Mouse (Mus musculus) midbrain, postnatal 0 days (tissue): ENCODE measurements around the gene Ntm. TPM values are rescaled to one million over a fixed set of nuclear protein-coding genes. Genes with fewer than 3 reads are reported as not detected.

Experiments
- ATAC-seq: fragments of 200-750 bp; cut with Nextera tagmentation; 2 replicates; pipeline ENCODE4 v1.8.0; 2017; ENCODE audit warnings: moderate number of reproducible peaks, mild to moderate bottlenecking, moderate TSS enrichment, moderate library complexity; ENCODE audit not compliant: low FRiP score
- DNase-seq: peaks from one replicate; pipeline ENCODE4 v3.0.0-alpha.2; 2015; ENCODE audit warnings: low spot score
- H3K27ac ChIP-seq: fragments of 300-500 bp; sonication (generic); 2 replicates; pipeline ENCODE4 v1.5.1; 2014; ENCODE audit warnings: low read depth, mild to moderate bottlenecking, low read length, mixed read lengths
- H3K27me3 ChIP-seq: fragments of 300-500 bp; sonication (generic); 2 replicates; pipeline ENCODE4 v1.6.1; 2014; ENCODE audit warnings: low read length, control low read depth, mixed read lengths; ENCODE audit not compliant: insufficient read depth
- H3K36me3 ChIP-seq: fragments of 300-500 bp; sonication (generic); 2 replicates; pipeline ENCODE4 v1.6.1; 2014; ENCODE audit warnings: low read length, control low read depth, mixed read lengths; ENCODE audit not compliant: insufficient read depth
- H3K4me1 ChIP-seq: fragments of 300-500 bp; sonication (generic); 2 replicates; pipeline ENCODE4 v1.6.1; 2014; ENCODE audit warnings: mild to moderate bottlenecking, control low read depth, antibody characterized with exemption, low read length, mixed read lengths; ENCODE audit not compliant: insufficient read depth
- H3K4me2 ChIP-seq: fragments of 300-500 bp; sonication (generic); 2 replicates; pipeline ENCODE4 v1.6.1; 2014; ENCODE audit warnings: low read depth, mild to moderate bottlenecking, low read length, mixed read lengths; ENCODE audit not compliant: poor library complexity, severe bottlenecking
- H3K4me3 ChIP-seq: fragments of 300-500 bp; sonication (generic); 2 replicates; pipeline ENCODE4 v1.5.1; 2014; ENCODE audit warnings: low read depth, mild to moderate bottlenecking, low read length, moderate library complexity
- H3K9ac ChIP-seq: fragments of 300-500 bp; sonication (generic); replicated peaks from 2 replicates; pipeline ENCODE4 v1.6.1; 2014; ENCODE audit warnings: mild to moderate bottlenecking, low read length, moderate library complexity, mixed read lengths; ENCODE audit not compliant: poor library complexity, severe bottlenecking
- H3K9me3 ChIP-seq: fragments of 300-500 bp; sonication (generic); 2 replicates; pipeline ENCODE4 v1.6.1; 2016; ENCODE audit warnings: low read length, control low read depth
- CTCF ChIP-seq: IDR thresholded peaks from 2 replicates; pipeline ENCODE4 v1.5.1; 2016; ENCODE audit warnings: antibody characterized with exemption, mild to moderate bottlenecking
- WGBS: fragments of 180-500 bp; shearing (Covaris S2); extraction: QIAGEN DNeasy Blood & Tissue Kit; methylation state at CpG from one replicate; pipeline ENCODE4 v1.1.7; 2014; 5-methylcytosine and 5-hydroxymethylcytosine counted together
- polyA plus RNA-seq: library from polyadenylated mRNA; unstranded; fragments of >200 nt; fragmentation: Nextera tagmentation; extraction: Ambion mirVana; gene quantifications from 2 replicates; pipeline ENCODE4 v1.2.1, GENCODE M21; 2015
- total RNA-seq: library from RNA; depleted of rRNA; stranded (reverse); fragments of >200 nt; gene quantifications from 2 replicates; pipeline ENCODE4 v1.2.3, GENCODE M21; 2014

Gene Ntm
- total and polyA plus RNA-seq, 2 experiments from 2014 or later, result 244 to 322 TPM

DNA sequence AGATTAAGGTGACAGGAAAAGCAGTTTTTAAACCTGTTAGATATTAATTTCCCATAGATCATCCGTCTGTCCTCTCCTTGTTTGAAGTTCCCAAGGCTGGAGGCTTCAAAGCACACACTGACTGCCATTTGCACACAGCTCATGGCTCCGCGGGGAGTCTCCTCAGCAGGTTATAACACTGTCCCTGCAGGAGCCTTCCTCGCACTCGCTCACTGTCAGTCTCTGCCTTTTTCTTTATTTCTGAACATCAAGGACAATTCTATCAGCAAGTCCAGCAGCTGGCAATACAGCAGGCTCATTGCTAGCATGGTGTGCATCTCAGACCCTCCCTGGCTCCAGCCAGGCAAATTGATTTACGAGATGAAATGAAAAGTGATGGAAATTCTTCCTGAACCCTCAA lies 485.7 kb downstream of the Ntm start:
- no peaks in the 10 kb centered on the region for H3K36me3 ChIP-seq
- no peak for TF ChIP-seq CTCF
- WGBS, result 23% methylated on average over 6 of the region's 6 CpGs
- no peaks in the 10 kb centered on the region for H3K27me3 ChIP-seq
- 0 out of 2 replicates have a peak overlapping the region, but pooled peaks have one; percentile 3 for H3K27ac ChIP-seq
- no peak overlapping the region for H3K9ac ChIP-seq
- H3K4me2 ChIP-seq, result no peak overlapping the region
- H3K4me1 ChIP-seq, result no peaks in the 10 kb centered on the region
- no peaks in the 10 kb centered on the region for H3K9me3 ChIP-seq
- ATAC-seq (no peak), DNase-seq (no peak)
- H3K4me3 ChIP-seq, result no peak overlapping the region

DNA sequence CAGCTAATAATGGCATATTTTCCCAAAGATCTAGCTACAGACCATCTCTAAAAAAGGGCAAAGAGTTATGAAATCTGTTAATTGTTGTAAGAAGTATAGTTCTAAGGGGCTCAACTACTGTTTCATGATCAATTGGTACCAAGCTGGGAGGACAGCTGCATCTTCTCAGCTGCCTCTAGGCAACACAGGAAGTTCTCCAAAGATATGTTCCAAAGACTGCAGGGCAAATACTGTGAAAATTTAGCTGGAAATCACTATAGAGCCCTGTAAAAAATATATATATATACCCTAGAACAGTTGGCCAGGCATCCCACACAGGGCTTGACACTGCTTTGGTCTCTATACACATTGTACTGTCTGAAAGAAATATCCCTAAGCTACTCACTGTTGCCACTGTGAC lies 489.5 kb downstream of the Ntm start:
- H3K36me3 ChIP-seq, result no peaks in the 10 kb centered on the region
- ATAC-seq (no peak), DNase-seq (no peak)
- H3K27me3 ChIP-seq, result no peaks in the 10 kb centered on the region
- no peak for TF ChIP-seq CTCF
- H3K9ac ChIP-seq, result no peak overlapping the region
- H3K4me3 ChIP-seq, result no peak overlapping the region
- H3K4me1 ChIP-seq, result no peaks in the 10 kb centered on the region
- no peak overlapping the region for H3K4me2 ChIP-seq
- H3K9me3 ChIP-seq, result no peaks in the 10 kb centered on the region
- H3K27ac ChIP-seq, result no peak overlapping the region

DNA sequence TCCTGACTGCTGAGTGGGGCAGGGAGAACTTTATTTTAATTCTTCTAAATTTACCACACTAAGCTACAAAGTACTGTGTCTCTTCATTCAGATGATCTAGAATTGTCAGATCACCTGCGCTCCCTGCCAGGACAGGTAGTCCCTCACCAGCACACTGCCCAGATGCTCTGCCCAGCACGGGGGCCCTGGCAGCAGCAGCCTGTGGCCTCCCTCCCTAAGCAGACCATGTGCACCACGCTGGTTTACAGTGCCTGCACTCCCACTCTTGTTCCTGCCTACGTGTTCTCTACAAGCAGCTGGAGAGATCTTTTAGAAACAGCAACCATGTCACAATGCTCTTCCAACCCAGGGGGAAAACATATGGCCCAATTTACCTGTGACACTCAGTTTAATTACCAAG lies 490.7 kb downstream of the Ntm start:
- Histone ChIP-seq H3K4me3 (no peak overlapping the region), H3K27me3 (no peaks in the 10 kb centered on the region), H3K9ac (no peak overlapping the region), H3K4me1 (no peaks in the 10 kb centered on the region), H3K9me3 (no peaks in the 10 kb centered on the region), H3K27ac (no peak overlapping the region), H3K4me2 (no peak overlapping the region), H3K36me3 (no peaks in the 10 kb centered on the region)
- no peak for ATAC-seq
- DNase-seq, result no peak
- no peak for TF ChIP-seq CTCF
- 66% methylated on average over 4 of the region's 4 CpGs for WGBS

DNA sequence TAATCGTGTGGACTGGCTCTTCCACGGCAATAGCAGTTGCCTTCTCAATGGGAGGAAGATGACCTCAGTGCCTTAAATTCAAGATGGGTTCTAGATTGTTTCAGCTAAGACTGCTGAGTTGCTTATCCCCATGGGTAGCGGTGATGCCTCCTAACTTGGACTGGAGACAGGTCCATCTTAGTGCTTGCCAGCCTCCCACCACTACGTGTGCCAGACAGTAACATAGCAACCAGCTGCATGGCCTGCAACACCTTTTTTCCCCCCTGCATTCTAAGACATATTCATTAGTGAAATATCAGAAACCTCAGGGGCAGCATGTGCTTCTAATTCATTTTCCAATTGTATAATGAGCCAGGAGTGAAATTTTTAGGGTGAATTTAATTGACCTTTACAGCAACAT lies 498.2 kb downstream of the Ntm start:
- no peak overlapping the region for H3K4me3 ChIP-seq
- WGBS, result 71% methylated on average over 4 of the region's 4 CpGs
- no peak overlapping the region for H3K27ac ChIP-seq
- no peaks in the 10 kb centered on the region for H3K27me3 ChIP-seq
- no peak for ATAC-seq
- peak; percentile 30 for DNase-seq
- TF ChIP-seq CTCF, result no peak
- no peaks in the 10 kb centered on the region for H3K9me3 ChIP-seq
- no peak overlapping the region for H3K9ac ChIP-seq
- H3K4me1 ChIP-seq, result peaks cover 7% of the 10 kb centered on the region; the same call in 1 of the 2 replicates
- no peaks in the 10 kb centered on the region for H3K36me3 ChIP-seq
- no peak overlapping the region for H3K4me2 ChIP-seq

DNA sequence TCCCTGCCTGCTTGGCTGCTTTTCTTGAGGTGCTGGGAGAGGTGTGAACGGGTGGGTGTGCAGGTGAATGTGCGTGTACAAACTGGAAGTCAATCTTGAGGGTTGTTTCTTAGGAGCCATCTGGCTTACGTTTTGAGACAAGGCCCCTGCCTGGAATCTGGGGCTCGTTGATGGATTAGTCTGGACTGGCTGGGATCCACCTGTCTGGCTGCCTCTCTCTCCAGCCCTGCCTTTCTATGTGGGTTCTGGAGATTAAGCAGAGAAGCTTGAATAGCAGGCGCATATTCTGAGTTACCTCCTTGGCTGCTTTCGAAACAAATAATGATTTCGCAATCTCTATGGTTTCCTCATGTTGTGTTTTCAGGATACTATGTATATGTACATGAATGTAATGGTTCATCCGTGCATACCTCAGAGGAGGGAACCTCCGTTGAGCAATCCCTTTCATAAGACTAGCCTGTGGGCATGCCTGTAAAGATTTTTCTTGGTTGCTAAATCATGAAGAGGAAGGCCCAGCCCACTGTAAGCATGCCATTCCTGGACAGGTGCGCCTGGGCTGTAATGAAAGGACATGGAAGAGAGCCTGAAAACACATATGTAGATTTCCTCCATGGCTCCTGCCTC lies 499.9 kb downstream of the Ntm start:
- TF ChIP-seq CTCF, result no peak
- no peak overlapping the region for H3K4me3 ChIP-seq
- no peak overlapping the region for H3K4me2 ChIP-seq
- H3K27me3 ChIP-seq, result no peaks in the 10 kb centered on the region
- H3K4me1 ChIP-seq, result peaks cover 11% of the 10 kb centered on the region
- no peaks in the 10 kb centered on the region for H3K9me3 ChIP-seq
- no peaks in the 10 kb centered on the region for H3K36me3 ChIP-seq
- no peak for ATAC-seq
- H3K9ac ChIP-seq, result no peak overlapping the region
- WGBS, result 81% methylated on average over 10 of the region's 10 CpGs
- H3K27ac ChIP-seq, result no peak overlapping the region
- DNase-seq, result no peak

DNA sequence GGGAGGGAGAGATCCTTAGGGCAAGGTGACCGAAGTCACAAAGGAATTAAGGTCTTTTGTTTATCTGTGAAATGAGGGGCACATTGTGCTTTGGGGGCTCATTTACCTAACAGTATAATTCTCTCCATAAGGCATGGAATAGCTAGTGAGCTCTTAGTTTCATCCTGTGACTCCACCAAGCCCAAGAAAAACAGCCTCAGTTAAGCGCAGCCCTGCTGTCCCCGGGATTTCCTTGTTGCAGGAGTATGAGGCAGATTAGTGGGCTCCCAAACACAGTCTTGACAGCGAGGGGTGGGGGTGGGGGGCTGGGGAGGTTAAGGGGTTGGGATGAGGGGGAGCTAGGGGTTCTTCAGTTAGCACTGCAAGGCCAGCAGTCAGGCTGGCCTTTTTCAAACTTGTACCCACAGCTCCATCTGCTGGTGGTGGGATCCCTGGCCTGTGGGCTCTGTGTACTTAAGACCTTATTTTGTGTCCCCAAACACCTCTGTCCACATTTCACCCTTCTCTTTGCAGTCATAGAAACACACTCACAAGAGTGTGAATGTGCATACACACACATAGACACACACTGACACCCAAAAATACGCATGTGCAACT lies 504.9 kb downstream of the Ntm start:
- Histone ChIP-seq H3K4me3 (no peak overlapping the region), H3K36me3 (no peaks in the 10 kb centered on the region), H3K27me3 (no peaks in the 10 kb centered on the region), H3K9ac (no peak overlapping the region), H3K9me3 (no peaks in the 10 kb centered on the region), H3K4me1 (peaks cover 8% of the 10 kb centered on the region; the same call in 1 of the 2 replicates), H3K27ac (no peak overlapping the region), H3K4me2 (no peak overlapping the region)
- 11% methylated on average over 5 of the region's 5 CpGs for WGBS
- DNase-seq, result peak; percentile 83
- TF ChIP-seq CTCF, result peak; percentile 81
- ATAC-seq, result peak; percentile 62; the same call in 1 of the 2 replicates
